ENCODE assay signal across 10 mouse cellular contexts in the genomic region with DNA sequence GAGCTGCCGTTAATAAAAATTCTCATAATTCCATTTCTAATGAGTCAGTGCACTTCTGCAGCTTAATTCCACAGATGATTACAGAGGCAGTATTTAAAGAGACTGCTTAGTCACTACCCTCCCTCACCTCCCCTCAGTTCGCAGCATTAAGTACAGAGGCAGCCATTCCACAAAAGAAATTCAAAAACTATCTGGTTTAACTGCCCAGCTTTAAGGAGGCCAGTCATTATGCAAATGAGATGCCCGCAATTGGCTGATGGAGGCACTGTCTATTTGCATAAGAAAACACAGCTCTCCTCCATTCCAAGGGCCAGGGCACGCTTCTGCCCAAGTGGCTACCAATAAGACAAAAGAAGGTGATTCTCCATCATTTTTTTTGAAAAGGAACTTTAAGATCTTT.
DNase-seq lines count a peak whose midpoint lies in the region; ATAC-seq lines count a peak whose summit lies in the region.
"Had no signal": no experiment of that assay in that cellular context is flagged by ENCODE, and none has a peak within 500 bp of the region (broad histone marks: within the 10 kb centered on the region; RNA-seq: fewer than 3 reads in every experiment).

No protein-coding gene starts in this region.

- no peak overlapping the region for H3K27ac ChIP-seq in forebrain, embryonic 16.5 days (ENCODE audit: low read length)
- 0 out of 2 replicates have a peak overlapping the region, but pooled peaks have one; percentile 4 for H3K27ac ChIP-seq in midbrain, embryonic 12.5 days (replicated peaks)
- H3K27ac ChIP-seq: liver, embryonic 15.5 days had no signal

- peaks cover 11% of the 10 kb centered on the region for H3K4me1 ChIP-seq in forebrain, embryonic 16.5 days (replicated peaks; ENCODE audit: control insufficient read depth, insufficient read depth, low read length)
- peaks cover 17% of the 10 kb centered on the region for H3K4me1 ChIP-seq in midbrain, embryonic 12.5 days
- H3K4me1 ChIP-seq: liver, embryonic 15.5 days had no signal

- 1% methylated on average over 4 of the region's 4 CpGs for WGBS in forebrain, embryonic 16.5 days
- 10% methylated on average over 4 of the region's 4 CpGs for WGBS in midbrain, embryonic 12.5 days

- H3K4me2 ChIP-seq in forebrain, embryonic 16.5 days (ENCODE audit: low read length), result no peak overlapping the region
- no peak overlapping the region for H3K4me2 ChIP-seq in midbrain, embryonic 12.5 days (replicated peaks)
- H3K4me2 ChIP-seq: liver, embryonic 15.5 days had no signal

- H3K36me3 ChIP-seq in forebrain, embryonic 16.5 days (ENCODE audit: control insufficient read depth, insufficient read depth), result no peaks in the 10 kb centered on the region
- no peaks in the 10 kb centered on the region for H3K36me3 ChIP-seq in midbrain, embryonic 12.5 days
- H3K36me3 ChIP-seq: liver, embryonic 15.5 days had no signal

- H3K9me3 ChIP-seq in forebrain, embryonic 16.5 days (ENCODE audit: control insufficient read depth, low read length), result no peaks in the 10 kb centered on the region
- H3K9me3 ChIP-seq in midbrain, embryonic 12.5 days, result 0 out of 2 replicates have a peak, but pooled peaks cover 4% of the 10 kb centered on the region
- H3K9me3 ChIP-seq: liver, embryonic 15.5 days had no signal

- peak; percentile 87 for ATAC-seq in forebrain, embryonic 16.5 days
- ATAC-seq in midbrain, embryonic 12.5 days (ENCODE audit: low FRiP score, low read depth), result peak; percentile 87

- no peak overlapping the region for H3K4me3 ChIP-seq in forebrain, embryonic 16.5 days (replicated peaks; ENCODE audit: low read length)
- H3K4me3 ChIP-seq in midbrain, embryonic 12.5 days, result no peak overlapping the region
- H3K4me3 ChIP-seq: liver, embryonic 15.5 days had no signal

- peak; percentile 23 for DNase-seq in NIH3T3 (ENCODE audit: low read depth)
- DNase-seq in embryo, embryonic 10 days (ENCODE audit: low spot score), result peak; percentile 60
- no peak for DNase-seq in ovary, adult 18-20 months (ENCODE audit: low spot score)
- no peak for DNase-seq in cerebellum, adult 18-20 months
- no peak for DNase-seq in cerebellum, adult 9-10 months
- DNase-seq: heart, postnatal 10 days; thymus, postnatal 4 days had no signal

- no peak overlapping the region for H3K9ac ChIP-seq in forebrain, embryonic 16.5 days (replicated peaks; ENCODE audit: low read depth, low read length)
- no peak overlapping the region for H3K9ac ChIP-seq in midbrain, embryonic 12.5 days (replicated peaks)
- H3K9ac ChIP-seq: liver, embryonic 15.5 days had no signal

- H3K27me3 ChIP-seq in forebrain, embryonic 16.5 days (replicated peaks; ENCODE audit: control insufficient read depth, insufficient read depth, low read length), result 0 out of 2 replicates have a peak, but pooled peaks cover 4% of the 10 kb centered on the region
- H3K27me3 ChIP-seq in midbrain, embryonic 12.5 days, result no peaks in the 10 kb centered on the region
- H3K27me3 ChIP-seq: liver, embryonic 15.5 days had no signal

Comparison
In these comparisons a context has a peak if more than half of its experiments do, and no peak if none do; other contexts are left out.
1. DNase-seq: peak in NIH3T3 (single experiment) and embryo, embryonic 10 days (single experiment); none in ovary, adult 18-20 months (single experiment), cerebellum, adult 18-20 months (0 of 2) and cerebellum, adult 9-10 months (single experiment).